Comparison of ENCODE assay signal across 8 mouse cellular contexts in genomic region chr9:65215494-65216126, GRCm38 (mm10). TPM values are rescaled to one million over a fixed set of nuclear protein-coding genes. Genes with fewer than 3 reads are reported as not detected.
DNase-seq lines count a peak whose midpoint lies in the region; ATAC-seq and TF ChIP-seq lines count a peak whose summit lies in the region.

No protein-coding gene starts in this region.

- peak; percentile 57; the same call in 1 of the 2 replicates for ATAC-seq in heart, embryonic 11.5 days (replicated peaks; ENCODE audit: insufficient number of reproducible peaks, low FRiP score, low TSS enrichment)
- ATAC-seq in hematopoietic stem cell, adult 5-6 weeks (replicated peaks in 1 of 2; ENCODE audit: insufficient read depth in 1 of 2, low FRiP score in 2 of 2, low TSS enrichment in 1 of 2, low read depth in 1 of 2, poor library complexity in 2 of 2, severe bottlenecking in 2 of 2) = peak; percentile 6 to 38; a peak in 2 of 4 replicates
- ATAC-seq in liver, embryonic 12.5 days = peak; percentile 82

- peak overlapping the region; percentile 91 for H3K27ac ChIP-seq in heart, embryonic 11.5 days (ENCODE audit: low read depth, low read length)
- peak overlapping the region; percentile 100 for H3K27ac ChIP-seq in liver, embryonic 12.5 days
- peak overlapping the region; percentile 97 for H3K27ac ChIP-seq in small intestine, adult 2 months (ENCODE audit: insufficient read depth, low read depth, low read length)

- H3K36me3 ChIP-seq in heart, embryonic 11.5 days (ENCODE audit: control insufficient read depth, insufficient read depth, low read length) = no peaks in the 10 kb centered on the region
- H3K36me3 ChIP-seq in liver, embryonic 12.5 days = no peaks in the 10 kb centered on the region
- H3K36me3 ChIP-seq in small intestine, adult 2 months (ENCODE audit: control insufficient read depth, insufficient read depth, low read length) = no peaks in the 10 kb centered on the region

- peaks cover 13% of the 10 kb centered on the region for H3K4me1 ChIP-seq in heart, embryonic 11.5 days (ENCODE audit: control insufficient read depth, insufficient read depth, low read length)
- peaks cover 63% of the 10 kb centered on the region for H3K4me1 ChIP-seq in liver, embryonic 12.5 days
- peaks cover 25% of the 10 kb centered on the region; the same call in 1 of the 2 replicates for H3K4me1 ChIP-seq in small intestine, adult 2 months (ENCODE audit: control insufficient read depth, insufficient read depth, insufficient read length, low read length)

- no peaks in the 10 kb centered on the region for H3K27me3 ChIP-seq in heart, embryonic 11.5 days (ENCODE audit: control insufficient read depth, insufficient read depth, low read length)
- H3K27me3 ChIP-seq in liver, embryonic 12.5 days (replicated peaks) = no peaks in the 10 kb centered on the region
- no peaks in the 10 kb centered on the region for H3K27me3 ChIP-seq in small intestine, adult 2 months (ENCODE audit: control insufficient read depth, insufficient read depth, low read length)

- peak; percentile 75 for TF ChIP-seq POLR2A in small intestine, adult 2 months (IDR thresholded peaks at IDR 0.05; ENCODE audit: low read depth, low read length)

- peak overlapping the region; percentile 89 for H3K4me2 ChIP-seq in heart, embryonic 11.5 days
- peak overlapping the region; percentile 99 for H3K4me2 ChIP-seq in liver, embryonic 12.5 days

- TF ChIP-seq CTCF in small intestine, adult 2 months (IDR thresholded peaks at IDR 0.05; ENCODE audit: extremely low read depth, insufficient read length, insufficient replicate concordance, low read depth, low read length) = no peak

- no peaks in the 10 kb centered on the region for H3K9me3 ChIP-seq in heart, embryonic 11.5 days (replicated peaks; ENCODE audit: control insufficient read depth, low read length)
- no peaks in the 10 kb centered on the region for H3K9me3 ChIP-seq in liver, embryonic 12.5 days (replicated peaks)

- DNase-seq in heart, postnatal 36 days = no peak
- DNase-seq in c-Kit-negative CD71-positive TER-119-positive erythroid progenitor cells, embryonic 14.5 days (ENCODE audit: low read depth, low spot score) = peak; percentile 88
- no peak for DNase-seq in cerebellum, adult 8-10 months
- DNase-seq in left cerebral cortex, adult 11 months (ENCODE audit: low spot score) = no peak

- peak overlapping the region; percentile 70 for H3K4me3 ChIP-seq in heart, embryonic 11.5 days (ENCODE audit: low read depth, low read length)
- H3K4me3 ChIP-seq in liver, embryonic 12.5 days = peak overlapping the region; percentile 85
- peak overlapping the region; percentile 84 for H3K4me3 ChIP-seq in small intestine, adult 2 months (ENCODE audit: low read depth, low read length)

- 9% methylated on average over 31 of the region's 31 CpGs for WGBS in heart, embryonic 11.5 days (ENCODE audit: insufficient replicate concordance)
- 3% methylated on average over 31 of the region's 31 CpGs for WGBS in liver, embryonic 12.5 days (ENCODE audit: insufficient replicate concordance)
- WGBS in small intestine, adult 2 months = 3% methylated on average over 31 of the region's 31 CpGs

- intact Hi-C loops in heart, postnatal 36 days (cut with DNase I) = loop anchor here (2.0 kb wide), 1 partner anchor 19 kb away; no protein-coding TSS in a partner anchor

- H3K9ac ChIP-seq in heart, embryonic 11.5 days (ENCODE audit: low read depth, low read length) = peak overlapping the region; percentile 90
- H3K9ac ChIP-seq in liver, embryonic 12.5 days = peak overlapping the region; percentile 98

RNA-seq across cellular contexts. Expression of gene Parp16, which starts 20.5 kb away (rescaled TPM):
- polyA plus RNA-seq in heart, embryonic 11.5 days (2014; fragmentation: Nextera tagmentation; extraction: Ambion mirVana) = 4.6 and 5.0 TPM in 2 replicates
- total RNA-seq in heart, postnatal 36 days (2021) = 1 to 10 TPM; 3.8 to 4.1 TPM
- 7.6 and 9.6 TPM in 2 replicates for total RNA-seq in hematopoietic stem cell, adult 5-6 weeks (2017)
- polyA plus RNA-seq in liver, embryonic 12.5 days (2016; fragmentation: Nextera tagmentation; extraction: Ambion mirVana) = 7.7 and 8.6 TPM in 2 replicates
- polyA plus RNA-seq in small intestine, adult 2 months (2012; rRNA removed) = 10.0 and 16.3 TPM in 2 replicates

RNA-seq across cellular contexts. Expression of gene Cilp, which starts 49.4 kb away (rescaled TPM):
- polyA plus RNA-seq in heart, embryonic 11.5 days (2014; fragmentation: Nextera tagmentation; extraction: Ambion mirVana) = 0.14 TPM in 1 of 2 replicates, not detected in the other
- total RNA-seq in heart, postnatal 36 days (2021) = 1 to 10 TPM; 3.9 to 5.6 TPM
- not detected in 2 replicates for total RNA-seq in hematopoietic stem cell, adult 5-6 weeks (2017)
- 0.06 TPM in 1 of 2 replicates, not detected in the other for polyA plus RNA-seq in liver, embryonic 12.5 days (2016; fragmentation: Nextera tagmentation; extraction: Ambion mirVana)
- polyA plus RNA-seq in small intestine, adult 2 months (2012; rRNA removed) = 1.4 and 1.7 TPM in 2 replicates

Comparison
In these comparisons a context has a peak if more than half of its experiments do, and no peak if none do; other contexts are left out.
1. ATAC-seq: peak in every context shown above with its lines; median percentile 82 in liver, embryonic 12.5 days; 57 in heart, embryonic 11.5 days; 22 in hematopoietic stem cell, adult 5-6 weeks.